Mouse (Mus musculus) megakaryocyte progenitor cell, adult 5-6 weeks (primary cell): Measurements from ENCODE around the gene Tmprss5. TPM values are rescaled to one million over a fixed set of nuclear protein-coding genes. Genes with fewer than 3 reads are reported as not detected.
A peak's percentile ranks its signal among the peaks of the same experiment; 100 is the strongest.

Experiments used
- ATAC-seq: replicated peaks from 2 replicates; pipeline ENCODE4 v1.8.0; 2016; ENCODE audit warnings: mild to moderate bottlenecking, moderate TSS enrichment, inconsistent platforms; ENCODE audit not compliant: poor library complexity
- total RNA-seq, 2 experiments: library from RNA; stranded (forward) in 1 of 2; stranded (reverse) in 1 of 2; fragments of 157-497, 149-512 nt in 1 of 2; fragments of 200-1000 nt in 1 of 2; gene quantifications; 2 replicates each; pipeline versions ENCODE4 v1.2.3 to v1.2.4; 2015 to 2017

The Tmprss5 gene
- not detected in 2 replicates for total RNA-seq (2015)
- not detected in 2 replicates for total RNA-seq (2017)

- ATAC-seq: no peak
Measured at GRCm38 (mm10) chr9:49081107-49081506, at the start of gene Tmprss5. Tmprss5 (plus strand) TSS chr9:49081260.

GRCm38 (mm10) chr9:49034764-49035163, 46.3 kb upstream of the Tmprss5 start:
- no peak for ATAC-seq

GRCm38 (mm10) chr9:49050901-49051300, 30.2 kb upstream of the Tmprss5 start:
- no peak for ATAC-seq

- ATAC-seq: peak; percentile 82
Measured at GRCm38 (mm10) chr9:49051349-49051748, 29.7 kb upstream of the Tmprss5 start.

DNA sequence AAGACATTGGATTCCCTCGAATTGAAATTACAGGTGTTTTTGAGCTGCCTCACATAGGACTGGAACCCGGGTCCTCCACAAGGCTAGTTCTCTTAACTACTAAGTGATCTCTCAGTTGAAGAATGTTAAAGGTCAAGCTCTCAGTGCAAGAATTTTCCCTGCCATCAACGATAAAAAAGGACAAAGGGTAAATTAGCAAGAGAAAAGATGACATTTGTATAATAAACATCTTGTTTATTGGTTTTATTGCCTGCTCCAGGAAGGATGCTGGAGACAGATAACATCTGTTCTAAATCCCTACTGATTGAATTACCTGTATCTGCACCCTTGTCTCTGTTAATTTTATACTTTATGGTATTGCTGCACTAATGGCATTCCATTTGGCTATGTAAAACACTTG, 27.0 kb upstream of the Tmprss5 start:
- ATAC-seq: no peak

DNA sequence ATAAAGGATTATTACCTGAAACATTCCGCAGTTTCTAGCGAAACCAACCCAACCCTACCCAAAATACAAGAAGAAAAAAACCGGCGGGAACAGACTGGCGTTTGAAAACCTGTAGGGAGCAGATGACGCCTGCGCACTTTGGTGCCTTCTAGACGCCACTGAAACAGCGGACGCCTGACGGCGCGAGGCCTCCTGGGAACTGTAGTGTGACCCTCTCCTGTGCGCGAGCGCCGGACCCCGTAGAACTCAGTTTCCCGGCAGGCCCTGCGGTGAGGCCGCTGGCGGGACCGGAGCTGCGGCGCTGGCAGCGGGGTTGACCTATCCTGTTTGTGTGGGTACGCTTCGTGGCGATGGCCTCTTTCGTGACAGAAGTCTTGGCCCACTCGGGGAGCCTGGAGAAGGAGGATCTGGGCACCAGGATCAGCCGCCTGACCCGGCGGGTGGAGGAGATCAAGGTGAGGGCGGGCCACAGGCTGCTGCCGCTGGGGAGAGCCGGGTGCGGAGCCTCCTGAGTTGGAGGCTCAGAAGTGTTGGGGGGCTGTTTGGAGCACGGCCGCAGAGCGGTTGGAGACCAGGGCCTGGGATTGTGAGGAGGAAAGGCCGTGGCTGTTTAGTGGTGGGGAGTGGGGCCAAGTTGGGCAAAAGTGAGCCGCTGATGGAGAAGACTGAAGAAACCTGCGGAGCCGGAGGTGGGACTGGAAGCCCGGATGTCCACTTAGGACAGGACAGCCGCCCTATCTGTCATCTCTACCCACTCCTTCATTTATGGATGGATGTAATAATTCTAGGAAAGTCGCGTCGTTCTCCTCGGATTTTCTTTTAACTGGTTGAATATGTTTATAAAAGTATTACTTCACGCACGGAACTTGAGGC, 25.5 kb upstream of the Tmprss5 start, which contains the start of gene Zw10:
Gene Zw10, plus strand, starts transcription at position 281 of the 873 bp plus-strand sequence.
- ATAC-seq: peak; percentile 95

- ATAC-seq: no peak
Measured at GRCm38 (mm10) chr9:49076847-49077246, 4.2 kb upstream of the Tmprss5 start.

- ATAC-seq: peak; percentile 69
Measured at GRCm38 (mm10) chr9:49081561-49081960, 501 bp downstream of the Tmprss5 start.

- ATAC-seq: no peak
Measured at GRCm38 (mm10) chr9:49087317-49087716, 6.3 kb downstream of the Tmprss5 start.

DNA sequence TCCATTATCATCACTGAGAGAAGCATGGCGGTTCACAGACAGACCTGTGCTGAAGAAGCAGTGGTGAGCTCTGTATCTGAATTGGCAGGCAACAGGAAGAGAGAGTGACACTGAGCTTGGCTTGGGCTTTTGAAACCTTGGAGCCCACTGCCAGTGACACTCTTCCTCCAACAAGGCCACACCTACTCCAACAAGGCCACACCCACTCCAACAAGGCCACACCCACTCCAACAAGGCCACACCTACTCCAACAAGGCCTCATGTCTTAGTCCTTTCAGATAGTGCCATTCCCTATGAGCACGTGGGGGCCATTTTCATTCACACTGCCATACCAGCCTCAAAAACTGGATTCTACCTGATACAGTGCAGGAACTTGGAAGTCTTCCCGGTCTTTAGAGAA, 17.8 kb downstream of the Tmprss5 start:
- ATAC-seq: no peak

DNA sequence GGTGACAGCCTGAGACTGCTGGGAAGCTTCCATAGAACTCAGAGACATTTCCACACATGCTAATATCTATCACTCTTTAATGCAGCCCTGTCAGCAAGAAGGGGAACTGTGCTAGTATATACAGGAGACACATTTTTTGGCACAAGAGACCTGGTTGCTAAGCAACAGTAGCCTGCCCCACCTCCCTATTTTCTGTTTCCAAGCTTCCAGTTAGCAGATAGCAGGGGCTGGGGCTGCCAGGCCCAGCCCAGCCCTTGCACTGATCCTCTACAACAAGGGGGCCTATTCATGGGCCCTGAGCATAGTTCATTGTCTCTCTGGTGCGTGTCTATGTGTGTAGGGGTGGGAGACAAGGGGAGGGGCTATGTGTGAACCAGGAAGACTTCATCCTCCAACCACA, 21.3 kb downstream of the Tmprss5 start:
- ATAC-seq: no peak

GRCm38 (mm10) chr9:49109101-49109500, 28.0 kb downstream of the Tmprss5 start:
- ATAC-seq: no peak

DNA sequence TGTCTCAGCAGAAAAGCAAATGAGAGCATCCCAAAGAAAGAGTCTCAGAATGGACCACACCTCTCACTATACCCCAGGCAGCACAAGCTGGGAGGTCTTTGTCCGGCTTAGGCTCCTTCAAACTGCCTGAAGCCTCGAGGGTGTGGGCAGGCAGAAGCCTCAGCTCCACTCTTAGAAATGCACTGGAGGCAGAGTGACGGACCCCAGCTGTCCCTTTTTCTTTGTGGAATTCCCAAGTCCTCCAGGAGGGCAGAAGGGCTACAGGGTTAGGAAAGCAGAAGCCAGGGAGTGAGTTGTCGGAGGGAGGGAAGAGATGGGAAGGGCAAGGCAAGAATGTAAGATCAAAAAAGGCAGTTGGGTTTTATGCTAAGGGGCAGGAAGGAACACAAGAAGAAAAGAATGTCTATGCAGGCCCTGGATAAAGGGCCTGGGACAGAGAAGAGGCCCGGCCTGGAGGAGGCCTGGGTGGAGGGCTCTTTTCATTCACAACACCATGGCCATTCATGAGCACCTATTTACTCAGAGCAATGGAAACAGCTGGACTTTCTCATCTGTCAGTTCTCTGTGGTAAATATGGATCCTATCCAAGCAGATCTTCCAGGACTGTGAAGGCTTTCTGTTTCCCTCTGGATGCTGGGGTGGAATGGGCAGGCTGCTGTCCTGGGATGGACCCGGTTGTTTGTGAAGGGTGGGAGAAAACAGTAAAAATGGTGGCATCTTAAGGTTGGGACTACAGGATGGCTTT, 29.6 kb downstream of the Tmprss5 start:
- ATAC-seq: no peak

GRCm38 (mm10) chr9:49111296-49111695, 30.2 kb downstream of the Tmprss5 start:
- no peak for ATAC-seq

- no peak for ATAC-seq
Measured at GRCm38 (mm10) chr9:49118271-49118825, 37.3 kb downstream of the Tmprss5 start.

- no peak for ATAC-seq
Measured at GRCm38 (mm10) chr9:49119759-49120158, 38.7 kb downstream of the Tmprss5 start.

GRCm38 (mm10) chr9:49125706-49126105, 44.6 kb downstream of the Tmprss5 start:
- ATAC-seq: no peak

- no peak for ATAC-seq
Measured at GRCm38 (mm10) chr9:49130514-49131010, 49.5 kb downstream of the Tmprss5 start.

DNA sequence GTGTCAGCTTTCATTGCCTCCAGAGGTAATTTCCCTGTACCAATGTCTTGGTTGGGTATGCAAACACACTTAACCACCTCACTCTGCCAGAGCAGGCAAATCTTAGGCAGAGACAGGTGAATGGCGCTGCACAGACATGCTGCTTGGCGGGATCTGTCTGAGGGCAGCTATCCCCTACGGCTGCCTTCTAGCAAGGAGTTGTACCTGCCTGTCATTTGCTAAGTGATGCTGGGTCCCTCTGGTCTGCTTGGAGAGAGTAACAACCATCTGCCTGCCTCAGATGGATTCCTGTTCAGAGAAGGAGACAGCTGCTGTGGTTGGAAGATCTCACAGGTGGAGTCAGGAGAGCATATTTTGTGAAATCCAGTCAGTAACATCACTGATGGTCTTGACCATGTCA, 62.8 kb downstream of the Tmprss5 start:
- ATAC-seq: no peak

GRCm38 (mm10) chr9:49145776-49146175, 64.7 kb downstream of the Tmprss5 start:
- ATAC-seq: no peak

DNA sequence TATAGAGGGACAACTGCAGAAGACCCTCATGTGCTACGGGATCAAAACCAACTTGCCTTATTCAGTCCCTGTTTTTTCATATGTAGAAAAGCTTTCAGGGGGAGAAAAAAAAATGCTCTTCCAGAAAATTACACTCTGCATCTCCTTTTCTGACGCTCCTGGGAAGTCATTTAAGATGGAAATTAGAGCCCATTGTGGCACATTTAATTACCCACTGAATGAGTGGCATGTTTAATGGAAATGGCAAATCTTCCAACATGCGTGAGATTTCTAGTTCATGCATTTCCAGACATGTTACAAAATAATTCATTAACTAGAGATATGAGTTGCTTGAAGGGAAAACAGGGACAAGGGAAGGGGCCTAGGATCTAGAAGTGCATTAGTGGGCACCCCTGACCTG, 66.0 kb downstream of the Tmprss5 start:
- no peak for ATAC-seq
